13 mouse cellular contexts compared by ENCODE assay signal in the genomic region with DNA sequence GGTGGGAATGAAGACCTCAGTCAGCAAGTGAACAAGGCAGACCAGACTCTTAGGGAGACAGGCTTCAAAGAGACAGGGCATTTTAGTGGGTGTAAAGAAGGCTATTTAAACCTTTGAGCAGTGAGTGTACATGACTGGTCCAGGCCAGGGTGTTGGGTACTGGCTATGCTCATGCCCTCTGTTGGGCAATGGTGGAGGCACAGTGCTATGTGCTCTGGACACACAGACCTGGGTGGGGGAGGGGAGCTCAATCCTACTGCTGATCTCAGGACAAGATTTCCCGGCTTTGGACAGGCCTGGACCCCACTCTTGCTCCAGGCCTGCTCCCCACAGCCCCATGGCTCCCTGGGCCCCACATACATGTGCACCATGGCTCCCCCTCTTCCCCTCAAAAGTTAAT.
DNase-seq lines count a peak whose midpoint lies in the region; ATAC-seq lines count a peak whose summit lies in the region.
"Had no signal": no experiment of that assay in that cellular context is flagged by ENCODE, and none has a peak within 500 bp of the region (broad histone marks: within the 10 kb centered on the region; RNA-seq: fewer than 3 reads in every experiment).

No protein-coding gene starts in this region.

- H3K27me3 ChIP-seq in hindbrain, embryonic 15.5 days, result no peaks in the 10 kb centered on the region
- no peaks in the 10 kb centered on the region for H3K27me3 ChIP-seq in hindbrain, embryonic 12.5 days
- H3K27me3 ChIP-seq in embryonic facial prominence, embryonic 11.5 days (ENCODE audit: control insufficient read depth, insufficient read depth, low read length), result no peaks in the 10 kb centered on the region
- H3K27me3 ChIP-seq: CH12.LX; embryonic facial prominence, embryonic 12.5 days; heart, embryonic 15.5 days had no signal

- no peak overlapping the region for H3K27ac ChIP-seq in hindbrain, embryonic 15.5 days (replicated peaks)
- H3K27ac ChIP-seq in hindbrain, embryonic 12.5 days, result no peak overlapping the region
- H3K27ac ChIP-seq in embryonic facial prominence, embryonic 11.5 days (replicated peaks; ENCODE audit: low read depth, low read length), result no peak overlapping the region
- H3K27ac ChIP-seq: embryonic facial prominence, embryonic 12.5 days; heart, embryonic 15.5 days had no signal

- H3K9me3 ChIP-seq in hindbrain, embryonic 15.5 days, result no peaks in the 10 kb centered on the region
- no peaks in the 10 kb centered on the region for H3K9me3 ChIP-seq in hindbrain, embryonic 12.5 days (replicated peaks)
- H3K9me3 ChIP-seq in embryonic facial prominence, embryonic 11.5 days (replicated peaks; ENCODE audit: control insufficient read depth, low read length), result no peaks in the 10 kb centered on the region
- H3K9me3 ChIP-seq: embryonic facial prominence, embryonic 12.5 days; heart, embryonic 15.5 days had no signal

- WGBS in hindbrain, embryonic 15.5 days, result 38% methylated on average over 1 of the region's 1 CpGs
- WGBS in hindbrain, embryonic 12.5 days, result 29% methylated on average over 1 of the region's 1 CpGs
- WGBS in embryonic facial prominence, embryonic 11.5 days, result 21% methylated on average over 1 of the region's 1 CpGs

- ATAC-seq in hindbrain, embryonic 15.5 days (ENCODE audit: low FRiP score, low read depth), result peak; percentile 54; the same call in 1 of the 2 replicates
- no peak for ATAC-seq in hindbrain, embryonic 12.5 days (ENCODE audit: low FRiP score)
- ATAC-seq in embryonic facial prominence, embryonic 11.5 days (replicated peaks; ENCODE audit: insufficient number of reproducible peaks, low FRiP score, low TSS enrichment, low read depth), result peak; percentile 39; the same call in 1 of the 2 replicates
- ATAC-seq: intestine, postnatal 0 days had no signal

- no peaks in the 10 kb centered on the region for H3K36me3 ChIP-seq in hindbrain, embryonic 15.5 days
- H3K36me3 ChIP-seq in hindbrain, embryonic 12.5 days, result no peaks in the 10 kb centered on the region
- no peaks in the 10 kb centered on the region for H3K36me3 ChIP-seq in embryonic facial prominence, embryonic 11.5 days (replicated peaks; ENCODE audit: control insufficient read depth, insufficient read depth, low read depth, low read length)
- H3K36me3 ChIP-seq: embryonic facial prominence, embryonic 12.5 days; heart, embryonic 15.5 days had no signal

- H3K4me2 ChIP-seq in hindbrain, embryonic 15.5 days, result no peak overlapping the region
- H3K4me2 ChIP-seq in hindbrain, embryonic 12.5 days (replicated peaks), result no peak overlapping the region
- H3K4me2 ChIP-seq in embryonic facial prominence, embryonic 11.5 days (ENCODE audit: low read depth, low read length), result no peak overlapping the region
- H3K4me2 ChIP-seq: embryonic facial prominence, embryonic 12.5 days; heart, embryonic 15.5 days had no signal

- no peak overlapping the region for H3K9ac ChIP-seq in hindbrain, embryonic 15.5 days
- no peak overlapping the region for H3K9ac ChIP-seq in hindbrain, embryonic 12.5 days
- H3K9ac ChIP-seq in embryonic facial prominence, embryonic 11.5 days (replicated peaks; ENCODE audit: low read length), result no peak overlapping the region
- H3K9ac ChIP-seq: embryonic facial prominence, embryonic 12.5 days; heart, embryonic 15.5 days had no signal

- no peak overlapping the region for H3K4me3 ChIP-seq in hindbrain, embryonic 15.5 days
- H3K4me3 ChIP-seq in hindbrain, embryonic 12.5 days, result no peak overlapping the region
- no peak overlapping the region for H3K4me3 ChIP-seq in embryonic facial prominence, embryonic 11.5 days (ENCODE audit: low read depth, low read length)
- H3K4me3 ChIP-seq: embryonic facial prominence, embryonic 12.5 days; heart, embryonic 15.5 days had no signal

- H3K4me1 ChIP-seq in hindbrain, embryonic 15.5 days (replicated peaks), result peaks cover 10% of the 10 kb centered on the region; the same call in 1 of the 2 replicates
- H3K4me1 ChIP-seq in hindbrain, embryonic 12.5 days, result peaks cover 7% of the 10 kb centered on the region
- no peaks in the 10 kb centered on the region for H3K4me1 ChIP-seq in embryonic facial prominence, embryonic 11.5 days (ENCODE audit: control insufficient read depth, insufficient read depth, low read length)
- H3K4me1 ChIP-seq: embryonic facial prominence, embryonic 12.5 days; heart, embryonic 15.5 days had no signal

- peak; percentile 11 for DNase-seq in right cerebral cortex, postnatal 14 days
- no peak for DNase-seq in right cerebral cortex, adult 2 months (ENCODE audit: low spot score in 2 of 2)
- DNase-seq in embryonic facial prominence, embryonic 11.5 days (ENCODE audit: low spot score), result peak; percentile 39
- DNase-seq in retina, embryonic 14.5 days (ENCODE audit: low spot score), result peak; percentile 61
- DNase-seq in layer of hippocampus, adult 9-11 months, result no peak
- DNase-seq in frontal cortex, postnatal 25 days (ENCODE audit: low spot score in 2 of 2), result no peak
- DNase-seq: layer of hippocampus, postnatal 36 days had no signal

Comparison
In these comparisons a context has a peak if more than half of its experiments do, and no peak if none do; other contexts are left out.
1. DNase-seq: peak in right cerebral cortex, postnatal 14 days (single experiment), embryonic facial prominence, embryonic 11.5 days (single experiment) and retina, embryonic 14.5 days (single experiment); none in right cerebral cortex, adult 2 months (0 of 2), layer of hippocampus, adult 9-11 months (single experiment) and frontal cortex, postnatal 25 days (0 of 2).